Mouse (Mus musculus) spleen, adult 2 months (tissue): ENCODE results near the gene Armc8.

Experiments used
- CTCF ChIP-seq: fragments of 200-500 bp; IDR thresholded peaks from 2 replicates; pipeline ENCODE4 v1.5.1; 2011; ENCODE audit warnings: mild to moderate bottlenecking, inconsistent platforms; ENCODE audit not compliant: insufficient read depth, insufficient read length, insufficient replicate concordance; ENCODE audit errors: extremely low read depth
- POLR2A ChIP-seq: fragments of 200-500 bp; IDR thresholded peaks from 2 replicates; pipeline ENCODE4 v1.6.1; 2011; ENCODE audit warnings: low read depth, low read length, inconsistent platforms

GRCm38 (mm10) chr9:99563714-99564113 is 5.0 kb downstream of the Armc8 start:
- no peak for TF ChIP-seq CTCF
- no peak for TF ChIP-seq POLR2A
